Comparison of ENCODE assay signal across 17 mouse cellular contexts in the genomic region with DNA sequence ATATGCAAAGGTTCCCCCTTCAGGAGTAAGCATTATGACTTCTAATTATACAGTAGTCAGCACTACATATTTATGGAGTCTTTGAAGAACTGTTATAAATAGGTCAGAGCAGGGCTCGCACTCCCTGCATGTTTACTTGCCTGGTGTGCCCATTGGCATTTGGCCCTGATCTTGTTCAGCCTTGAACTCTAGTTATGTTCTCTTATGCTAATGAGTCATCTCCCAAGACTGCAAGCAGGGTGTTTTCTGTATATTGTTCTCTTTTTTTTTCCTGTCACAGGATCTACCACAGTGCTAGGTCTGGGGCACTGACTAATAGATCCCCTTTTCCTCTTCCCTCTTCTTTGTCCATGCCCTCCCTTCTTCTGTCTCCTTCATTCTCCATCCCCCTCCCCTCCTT. TPM values are rescaled to one million over a fixed set of nuclear protein-coding genes. Genes with fewer than 3 reads are reported as not detected.
A peak's percentile ranks its signal among the peaks of the same experiment; 100 is the strongest.
DNase-seq lines count a peak whose midpoint lies in the region; ATAC-seq and TF ChIP-seq lines count a peak whose summit lies in the region.
"Had no signal": no experiment of that assay in that cellular context is flagged by ENCODE, and none has a peak within 500 bp of the region (broad histone marks: within the 10 kb centered on the region; RNA-seq: fewer than 3 reads in every experiment).

No protein-coding gene starts in this region.

- no peak overlapping the region for H3K4me2 ChIP-seq in lung, postnatal 0 days (replicated peaks; ENCODE audit: low read depth, low read length)
- H3K4me2 ChIP-seq in hindbrain, embryonic 12.5 days (replicated peaks): no peak overlapping the region
- H3K4me2 ChIP-seq: kidney, embryonic 15.5 days; limb, embryonic 15.5 days had no signal

- no peak for TF ChIP-seq CTCF in lung, postnatal 0 days (IDR thresholded peaks at IDR 0.05)

- WGBS in lung, postnatal 0 days: 47% methylated on average over 1 of the region's 1 CpGs
- WGBS in hindbrain, embryonic 12.5 days: 92% methylated on average over 1 of the region's 1 CpGs

- H3K27me3 ChIP-seq in lung, postnatal 0 days (replicated peaks; ENCODE audit: insufficient read depth, low read length): no peaks in the 10 kb centered on the region
- H3K27me3 ChIP-seq in hindbrain, embryonic 12.5 days: no peaks in the 10 kb centered on the region
- H3K27me3 ChIP-seq: kidney, embryonic 15.5 days; limb, embryonic 15.5 days had no signal

- H3K4me1 ChIP-seq in lung, postnatal 0 days (ENCODE audit: insufficient read depth, low read depth, low read length): no peaks in the 10 kb centered on the region
- H3K4me1 ChIP-seq in hindbrain, embryonic 12.5 days: no peaks in the 10 kb centered on the region
- H3K4me1 ChIP-seq: kidney, embryonic 15.5 days; limb, embryonic 15.5 days had no signal

- H3K4me3 ChIP-seq in lung, postnatal 0 days (ENCODE audit: low read depth, low read length): no peak overlapping the region
- no peak overlapping the region for H3K4me3 ChIP-seq in hindbrain, embryonic 12.5 days
- H3K4me3 ChIP-seq: erythroblast, embryonic 14.5 days; kidney, embryonic 15.5 days; layer of hippocampus, adult 2 months; left cerebral cortex, adult 2 months; limb, embryonic 15.5 days had no signal

- no peak overlapping the region for H3K27ac ChIP-seq in lung, postnatal 0 days (ENCODE audit: low read length)
- H3K27ac ChIP-seq in hindbrain, embryonic 12.5 days: no peak overlapping the region
- H3K27ac ChIP-seq: kidney, embryonic 15.5 days; layer of hippocampus, adult 2 months; left cerebral cortex, adult 2 months; limb, embryonic 15.5 days; stomach, postnatal 0 days had no signal

- DNase-seq in cerebellum, postnatal 36 days: peak; percentile 9 to 20
- peak; percentile 17 for DNase-seq in lung, postnatal 0 days (ENCODE audit: low spot score)
- DNase-seq in lung, postnatal 14 days: no peak
- peak; percentile 53 for DNase-seq in NIH3T3 (ENCODE audit: low read depth)
- DNase-seq in brain, adult 2 months (ENCODE audit: low read depth, low spot score): peak; percentile 43
- DNase-seq in left cerebral cortex, adult 9 months (ENCODE audit: low spot score in 2 of 2): no peak
- DNase-seq: midbrain, embryonic 14.5 days; thymus, postnatal 4 days had no signal

- no peaks in the 10 kb centered on the region for H3K36me3 ChIP-seq in lung, postnatal 0 days (ENCODE audit: insufficient read depth, low read length)
- H3K36me3 ChIP-seq in hindbrain, embryonic 12.5 days: no peaks in the 10 kb centered on the region
- H3K36me3 ChIP-seq: kidney, embryonic 15.5 days; limb, embryonic 15.5 days had no signal

- H3K9ac ChIP-seq in lung, postnatal 0 days (replicated peaks; ENCODE audit: low read depth): no peak overlapping the region
- no peak overlapping the region for H3K9ac ChIP-seq in hindbrain, embryonic 12.5 days
- H3K9ac ChIP-seq: kidney, embryonic 15.5 days; limb, embryonic 15.5 days had no signal

- no peak for TF ChIP-seq EP300 in lung, postnatal 0 days (IDR thresholded peaks at IDR 0.05)

- no peaks in the 10 kb centered on the region for H3K9me3 ChIP-seq in lung, postnatal 0 days (ENCODE audit: low read length)
- no peaks in the 10 kb centered on the region for H3K9me3 ChIP-seq in hindbrain, embryonic 12.5 days (replicated peaks)
- H3K9me3 ChIP-seq: kidney, embryonic 15.5 days; limb, embryonic 15.5 days had no signal

- no peak for ATAC-seq in cerebellum, adult (ENCODE audit: insufficient number of reproducible peaks, low FRiP score, low TSS enrichment)
- ATAC-seq in lung, postnatal 0 days: no peak
- no peak for ATAC-seq in hindbrain, embryonic 12.5 days (ENCODE audit: low FRiP score)
- ATAC-seq: activated CD4-positive, CD25-positive, alpha-beta regulatory T cell, adult 4 months had no signal

RNA-seq across cellular contexts. Expression of a gene that starts 48.5 kb away (rescaled TPM):
- polyA plus RNA-seq in lung, postnatal 0 days (2015; fragmentation: Nextera tagmentation; extraction: Ambion mirVana): 1.3 and 1.5 TPM in 2 replicates
- polyA plus RNA-seq in hindbrain, embryonic 12.5 days (2016; fragmentation: Nextera tagmentation; extraction: Ambion mirVana): 2.5 and 3.7 TPM in 2 replicates
- polyA plus RNA-seq: activated CD4-positive, CD25-positive, alpha-beta regulatory T cell, adult 4 months; erythroblast, embryonic 14.5 days had no signal

Comparison
In these comparisons a context has a peak if more than half of its experiments do, and no peak if none do; other contexts are left out.
1. DNase-seq: peak in cerebellum, postnatal 36 days (2 of 2), lung, postnatal 0 days (single experiment), NIH3T3 (single experiment) and brain, adult 2 months (single experiment); none in lung, postnatal 14 days (single experiment) and left cerebral cortex, adult 9 months (0 of 2).